Mouse (Mus musculus): ENCODE data around the gene Fcgrt. TPM values are rescaled to one million over a fixed set of nuclear protein-coding genes. Genes with fewer than 3 reads are reported as not detected.
A peak's percentile ranks its signal among the peaks of the same experiment; 100 is the strongest.

The Fcgrt gene
- polyA plus RNA-seq, 1 experiment from 2014 or later, result 40.5 TPM

DNA sequence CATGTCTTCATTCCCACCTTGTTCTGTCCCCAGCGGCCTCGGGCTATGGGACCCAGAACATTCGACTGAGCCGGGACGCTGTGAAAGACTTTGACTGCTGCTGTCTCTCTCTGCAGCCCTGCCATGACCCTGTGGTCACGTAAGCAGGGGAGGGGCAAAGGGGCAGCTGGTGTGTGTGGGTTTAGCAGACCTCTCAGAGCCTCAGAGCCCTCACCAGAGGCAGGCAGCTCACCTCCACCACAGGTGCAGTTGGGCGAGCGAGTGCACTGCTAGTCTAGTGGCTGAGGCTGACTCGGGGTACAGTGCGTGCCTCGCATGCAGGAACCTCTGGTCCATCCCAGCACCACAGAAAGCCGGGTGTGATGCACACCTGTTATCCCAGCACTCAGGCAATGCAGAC, 29.7 kb downstream of the Fcgrt start:
- Histone ChIP-seq H3K4me3 (replicated peaks; ENCODE audit: low read length) (no peak overlapping the region), H3K9me3 (ENCODE audit: control insufficient read depth, low read length) (no peaks in the 10 kb centered on the region), H3K27ac (no peak overlapping the region), H3K27me3 (ENCODE audit: control insufficient read depth, insufficient read depth, low read length) (no peaks in the 10 kb centered on the region), H3K4me2 (replicated peaks) (no peak overlapping the region), H3K9ac (no peak overlapping the region), H3K4me1 (replicated peaks; ENCODE audit: control insufficient read depth, insufficient read depth, low read length) (no peaks in the 10 kb centered on the region), H3K36me3 (replicated peaks; ENCODE audit: control insufficient read depth, insufficient read depth) (peaks cover 18% of the 10 kb centered on the region; the same call in 1 of the 2 replicates)
- ATAC-seq (ENCODE audit: low FRiP score) (no peak), DNase-seq (ENCODE audit: low spot score) (no peak)
- WGBS, result 90% methylated on average over 12 of the region's 12 CpGs

DNA sequence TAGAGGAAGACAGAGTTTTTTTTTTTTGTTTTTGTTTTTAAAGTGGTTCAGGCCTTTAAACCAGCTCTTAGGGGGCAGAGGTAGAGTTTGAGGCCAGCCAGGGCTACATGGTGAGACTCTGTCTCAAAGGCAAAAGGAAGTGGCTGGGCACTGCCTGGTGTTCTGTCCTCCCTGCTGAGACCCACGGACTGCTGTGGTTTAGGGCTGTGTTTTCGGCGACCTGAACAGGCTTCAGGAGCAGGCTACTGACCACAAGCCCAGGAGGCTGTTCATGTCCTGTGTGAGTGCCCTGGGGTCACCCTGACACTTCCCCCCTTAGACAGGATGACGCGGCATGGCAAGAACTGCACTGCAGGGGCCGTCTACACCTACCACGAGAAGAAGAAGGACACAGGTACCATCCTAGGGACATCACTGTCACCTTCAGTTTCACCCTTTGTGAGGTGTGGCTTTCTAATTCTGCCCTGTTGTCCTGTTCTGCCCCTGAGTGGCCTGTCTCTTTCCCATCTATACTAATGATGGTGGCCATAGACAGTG, 30.4 kb downstream of the Fcgrt start:
- peaks cover 18% of the 10 kb centered on the region; the same call in 1 of the 2 replicates for H3K36me3 ChIP-seq (replicated peaks; ENCODE audit: control insufficient read depth, insufficient read depth)
- H3K4me1 ChIP-seq (replicated peaks; ENCODE audit: control insufficient read depth, insufficient read depth, low read length), result no peaks in the 10 kb centered on the region
- H3K4me3 ChIP-seq (replicated peaks; ENCODE audit: low read length), result no peak overlapping the region
- H3K4me2 ChIP-seq (replicated peaks), result no peak overlapping the region
- H3K27ac ChIP-seq, result no peak overlapping the region
- WGBS, result 78% methylated on average over 7 of the region's 7 CpGs
- ATAC-seq (ENCODE audit: low FRiP score) (no peak), DNase-seq (ENCODE audit: low spot score) (no peak)
- H3K9ac ChIP-seq, result no peak overlapping the region
- H3K27me3 ChIP-seq (ENCODE audit: control insufficient read depth, insufficient read depth, low read length), result no peaks in the 10 kb centered on the region
- H3K9me3 ChIP-seq (ENCODE audit: control insufficient read depth, low read length), result no peaks in the 10 kb centered on the region

DNA sequence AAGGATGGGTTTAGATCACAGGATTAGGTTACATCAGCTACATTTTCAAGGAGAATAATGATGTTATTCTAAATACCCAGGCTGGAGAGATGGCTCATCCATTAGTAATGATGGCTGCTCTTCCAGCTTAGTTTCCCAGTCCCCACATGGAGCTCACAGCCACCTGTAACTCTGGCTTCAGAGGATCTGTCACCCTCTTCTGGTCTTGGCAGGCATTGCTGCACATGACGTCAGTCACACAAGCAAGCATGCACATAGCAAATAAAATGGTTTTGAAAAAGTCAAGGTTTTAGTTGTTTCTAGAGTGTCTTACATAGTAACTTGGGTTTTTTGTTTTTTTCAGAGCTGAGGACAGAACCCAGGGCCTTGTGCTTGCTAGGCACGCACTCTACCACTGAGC, 31.4 kb downstream of the Fcgrt start:
- 80% methylated on average over 2 of the region's 2 CpGs for WGBS

DNA sequence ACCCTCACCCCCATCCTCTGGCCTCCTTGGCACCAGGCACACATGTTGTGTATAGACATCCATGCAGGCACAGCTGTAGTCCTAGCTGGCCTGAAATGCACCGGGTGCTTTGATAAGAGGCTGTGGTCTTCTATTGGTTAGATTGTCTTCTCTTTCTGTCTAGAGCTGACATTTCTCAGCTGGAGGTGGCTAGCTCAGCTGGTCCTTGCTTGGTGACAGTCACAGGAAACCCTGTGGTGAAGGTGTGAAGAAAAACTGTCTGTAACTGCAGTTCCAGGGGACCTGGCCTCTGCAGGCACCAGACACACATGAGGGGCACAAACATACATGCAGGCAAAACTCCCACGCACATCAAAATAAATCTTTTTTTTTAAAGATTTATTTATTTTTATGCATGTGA, 34.0 kb downstream of the Fcgrt start:
- H3K4me3 ChIP-seq (replicated peaks; ENCODE audit: low read length), result no peak overlapping the region
- 98% methylated on average over 2 of the region's 2 CpGs for WGBS
- ATAC-seq (ENCODE audit: low FRiP score), result no peak
- H3K27me3 ChIP-seq (ENCODE audit: control insufficient read depth, insufficient read depth, low read length), result no peaks in the 10 kb centered on the region
- no peaks in the 10 kb centered on the region for H3K9me3 ChIP-seq (ENCODE audit: control insufficient read depth, low read length)
- no peak overlapping the region for H3K9ac ChIP-seq
- DNase-seq (ENCODE audit: low spot score), result no peak
- H3K4me2 ChIP-seq (replicated peaks), result no peak overlapping the region
- H3K36me3 ChIP-seq (replicated peaks; ENCODE audit: control insufficient read depth, insufficient read depth), result 0 out of 2 replicates have a peak, but pooled peaks cover under 1% of the 10 kb centered on the region
- H3K4me1 ChIP-seq (replicated peaks; ENCODE audit: control insufficient read depth, insufficient read depth, low read length), result no peaks in the 10 kb centered on the region
- H3K27ac ChIP-seq, result no peak overlapping the region

More for the DNA sequence above, 31.4 kb downstream of the Fcgrt start:
- H3K36me3 ChIP-seq (replicated peaks; ENCODE audit: control insufficient read depth, insufficient read depth), result peaks cover 12% of the 10 kb centered on the region; the same call in 1 of the 2 replicates
- H3K4me2 ChIP-seq (replicated peaks), result no peak overlapping the region
- H3K4me3 ChIP-seq (replicated peaks; ENCODE audit: low read length), result no peak overlapping the region
- H3K9ac ChIP-seq, result no peak overlapping the region
- ATAC-seq (ENCODE audit: low FRiP score) (no peak), DNase-seq (ENCODE audit: low spot score) (no peak)
- H3K9me3 ChIP-seq (ENCODE audit: control insufficient read depth, low read length), result no peaks in the 10 kb centered on the region
- H3K27ac ChIP-seq, result no peak overlapping the region
- no peaks in the 10 kb centered on the region for H3K4me1 ChIP-seq (replicated peaks; ENCODE audit: control insufficient read depth, insufficient read depth, low read length)
- no peaks in the 10 kb centered on the region for H3K27me3 ChIP-seq (ENCODE audit: control insufficient read depth, insufficient read depth, low read length)

- Histone ChIP-seq H3K36me3 (replicated peaks; ENCODE audit: control insufficient read depth, insufficient read depth) (no peaks in the 10 kb centered on the region), H3K4me2 (replicated peaks) (no peak overlapping the region), H3K9me3 (ENCODE audit: control insufficient read depth, low read length) (no peaks in the 10 kb centered on the region), H3K27me3 (ENCODE audit: control insufficient read depth, insufficient read depth, low read length) (no peaks in the 10 kb centered on the region), H3K4me3 (replicated peaks; ENCODE audit: low read length) (no peak overlapping the region), H3K4me1 (replicated peaks; ENCODE audit: control insufficient read depth, insufficient read depth, low read length) (peaks cover 6% of the 10 kb centered on the region; the same call in 1 of the 2 replicates), H3K27ac (no peak overlapping the region), H3K9ac (no peak overlapping the region)
- DNase-seq (ENCODE audit: low spot score) (no peak), ATAC-seq (ENCODE audit: low FRiP score) (no peak)
- WGBS, result 32% methylated on average over 5 of the region's 5 CpGs
These were observed 35.7 kb downstream of the Fcgrt start for GRCm38 (mm10) chr7:45068000-45068318.

DNA sequence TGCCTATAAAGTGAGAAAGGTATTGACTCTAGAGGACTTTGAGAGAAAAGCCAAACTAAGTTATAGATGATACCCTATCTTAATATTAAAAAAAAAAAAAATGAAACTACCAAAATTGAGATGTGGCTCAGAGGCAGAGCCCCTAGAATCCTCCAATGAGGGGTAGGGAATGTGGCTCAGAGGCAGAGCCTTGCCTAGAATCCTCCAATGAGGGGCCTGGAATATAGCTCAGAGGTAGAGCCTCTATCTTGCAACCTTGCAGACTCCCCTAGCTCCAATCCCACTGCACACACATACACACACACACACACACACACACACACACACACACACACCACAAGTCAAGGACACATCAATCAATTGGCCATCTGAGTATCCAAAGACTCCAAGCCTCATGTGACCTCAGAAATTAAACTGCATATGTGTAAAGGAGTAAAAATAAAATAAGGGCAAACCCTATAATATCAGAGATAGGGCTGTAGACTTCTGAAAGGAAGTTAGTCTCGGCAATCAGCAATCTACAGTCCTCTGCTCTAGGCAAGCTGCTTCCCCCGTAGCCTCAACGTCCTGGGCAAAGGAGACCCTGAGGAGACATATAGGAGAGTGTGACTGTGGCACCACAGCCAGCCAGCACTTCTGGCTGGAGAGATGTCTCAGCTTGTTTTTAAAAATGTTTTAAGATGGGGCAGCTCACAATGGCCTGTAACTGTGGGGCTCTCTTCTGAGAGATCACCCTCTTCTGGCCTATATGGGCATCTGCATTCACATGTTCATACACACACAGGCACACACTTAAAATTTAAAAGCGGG, 36.3 kb downstream of the Fcgrt start:
- H3K4me1 ChIP-seq (replicated peaks; ENCODE audit: control insufficient read depth, insufficient read depth, low read length), result peaks cover 7% of the 10 kb centered on the region; the same call in 1 of the 2 replicates
- ATAC-seq (ENCODE audit: low FRiP score), result no peak
- no peak overlapping the region for H3K9ac ChIP-seq
- no peaks in the 10 kb centered on the region for H3K36me3 ChIP-seq (replicated peaks; ENCODE audit: control insufficient read depth, insufficient read depth)
- no peaks in the 10 kb centered on the region for H3K27me3 ChIP-seq (ENCODE audit: control insufficient read depth, insufficient read depth, low read length)
- no peak overlapping the region for H3K4me3 ChIP-seq (replicated peaks; ENCODE audit: low read length)
- 80% methylated on average over 4 of the region's 4 CpGs for WGBS
- H3K9me3 ChIP-seq (ENCODE audit: control insufficient read depth, low read length), result no peaks in the 10 kb centered on the region
- no peak overlapping the region for H3K4me2 ChIP-seq (replicated peaks)
- H3K27ac ChIP-seq, result no peak overlapping the region
- no peak for DNase-seq (ENCODE audit: low spot score)

- Histone ChIP-seq H3K4me1 (replicated peaks; ENCODE audit: control insufficient read depth, insufficient read depth, low read length) (peaks cover 28% of the 10 kb centered on the region), H3K4me3 (replicated peaks; ENCODE audit: low read length) (peak within 1 kb of the TSS; percentile 43), H3K27ac (peak within 1 kb of the TSS; percentile 83), H3K36me3 (replicated peaks; ENCODE audit: control insufficient read depth, insufficient read depth) (no peaks in the 10 kb centered on the region), H3K4me2 (replicated peaks) (peak within 1 kb of the TSS; percentile 61), H3K9me3 (ENCODE audit: control insufficient read depth, low read length) (no peaks in the 10 kb centered on the region), H3K27me3 (ENCODE audit: control insufficient read depth, insufficient read depth, low read length) (no peaks in the 10 kb centered on the region), H3K9ac (peak within 1 kb of the TSS; percentile 49)
- under 1% methylated on average over 31 of the region's 31 CpGs for WGBS
- DNase-seq (ENCODE audit: low spot score), result peak; percentile 96
- peak; percentile 89 for ATAC-seq (ENCODE audit: low FRiP score)
These were observed 41.3 kb downstream of the Fcgrt start, which contains the start of the genes Nosip and Prrg2 for GRCm38 (mm10) chr7:45062239-45062835. Gene Nosip, plus strand, starts transcription at chr7:45062429. Gene Prrg2, minus strand, starts transcription at chr7:45062677.

DNA sequence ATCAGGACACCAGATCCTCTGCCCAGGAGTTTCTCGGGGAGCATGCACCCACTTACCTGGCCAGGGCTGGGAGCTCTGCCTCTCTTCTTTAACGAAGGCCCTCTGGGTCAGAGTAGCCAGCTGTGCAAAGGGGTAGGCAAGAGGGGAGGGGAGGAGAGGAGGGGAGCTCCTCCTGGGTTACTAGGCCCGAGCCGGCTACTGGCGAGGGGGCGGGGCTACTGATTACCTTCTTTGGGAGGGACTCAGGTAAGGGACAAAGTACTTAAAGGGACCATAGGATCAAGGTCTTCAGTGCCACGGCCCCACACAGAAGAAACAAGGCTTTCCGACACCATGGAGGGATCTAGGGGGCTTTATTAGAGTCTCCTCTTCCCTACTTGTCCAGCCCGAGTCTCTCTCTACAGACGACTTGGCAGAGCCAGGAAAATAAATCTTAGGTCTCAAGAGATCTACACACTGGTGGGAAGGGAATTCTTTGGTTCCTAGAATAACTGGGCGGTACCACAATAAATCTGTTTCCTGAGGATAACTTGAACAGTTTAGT, 42.0 kb downstream of the Fcgrt start:
- Histone ChIP-seq H3K9ac (peak overlapping the region; percentile 38; the same call in 1 of the 2 replicates), H3K4me2 (replicated peaks) (peak overlapping the region; percentile 61), H3K4me3 (replicated peaks; ENCODE audit: low read length) (peak overlapping the region; percentile 43), H3K27me3 (ENCODE audit: control insufficient read depth, insufficient read depth, low read length) (no peaks in the 10 kb centered on the region), H3K27ac (peak overlapping the region; percentile 83; the same call in 1 of the 2 replicates), H3K4me1 (replicated peaks; ENCODE audit: control insufficient read depth, insufficient read depth, low read length) (peaks cover 28% of the 10 kb centered on the region), H3K9me3 (ENCODE audit: control insufficient read depth, low read length) (no peaks in the 10 kb centered on the region), H3K36me3 (replicated peaks; ENCODE audit: control insufficient read depth, insufficient read depth) (no peaks in the 10 kb centered on the region)
- 16% methylated on average over 11 of the region's 11 CpGs for WGBS
- ATAC-seq (ENCODE audit: low FRiP score) (no peak), DNase-seq (ENCODE audit: low spot score) (no peak)

DNA sequence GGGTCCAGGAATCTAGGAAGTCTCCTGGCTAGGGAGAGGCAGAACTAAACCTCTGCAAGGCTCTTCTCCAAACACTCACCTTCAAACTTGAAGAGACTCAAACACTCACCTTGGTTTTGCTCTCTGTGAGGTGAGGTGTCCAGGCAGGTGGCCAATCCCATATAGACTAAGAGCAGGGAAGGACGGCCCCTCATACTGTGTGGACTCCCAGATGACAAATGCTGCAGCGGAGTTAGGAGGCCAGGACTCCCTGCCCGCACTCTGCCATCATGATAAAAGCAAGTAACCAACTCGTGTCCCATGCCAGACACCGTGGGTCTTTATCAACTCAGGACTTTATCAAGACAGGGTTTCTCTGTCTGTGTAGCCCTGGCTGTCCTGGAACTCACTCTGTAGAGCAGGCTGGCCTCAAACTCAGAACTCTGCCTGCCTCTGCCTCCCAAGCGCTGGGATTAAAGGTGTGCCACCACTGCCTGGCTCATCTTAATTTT, 43.0 kb downstream of the Fcgrt start:
- Histone ChIP-seq H3K4me1 (replicated peaks; ENCODE audit: control insufficient read depth, insufficient read depth, low read length) (peaks cover 28% of the 10 kb centered on the region), H3K36me3 (replicated peaks; ENCODE audit: control insufficient read depth, insufficient read depth) (no peaks in the 10 kb centered on the region), H3K4me3 (replicated peaks; ENCODE audit: low read length) (no peak overlapping the region), H3K4me2 (replicated peaks) (no peak overlapping the region), H3K9ac (no peak overlapping the region), H3K9me3 (ENCODE audit: control insufficient read depth, low read length) (no peaks in the 10 kb centered on the region), H3K27me3 (ENCODE audit: control insufficient read depth, insufficient read depth, low read length) (no peaks in the 10 kb centered on the region), H3K27ac (no peak overlapping the region)
- ATAC-seq (ENCODE audit: low FRiP score) (no peak), DNase-seq (ENCODE audit: low spot score) (no peak)
- 92% methylated on average over 6 of the region's 6 CpGs for WGBS
